Mouse (Mus musculus): ENCODE results near the gene Cop1.
"Not testable (repeated sequence)": the region's sequence is repeated elsewhere in the genome, so short reads cannot be mapped to it uniquely, and the experiment has no call there.

Cop1 gene

GRCm38 (mm10) chr1:159231781-159232571 is at the start of gene Cop1:
TSS of gene Cop1 (plus strand) at chr1:159232320.
- DNase-seq (ENCODE audit: low read depth, low spot score), result peak; percentile 80

GRCm38 (mm10) chr1:159186741-159187140 is 45.4 kb upstream of the Cop1 start:
- no peak for DNase-seq (ENCODE audit: low read depth, low spot score)

- DNase-seq (ENCODE audit: low read depth, low spot score), result peak; percentile 33
Observed at GRCm38 (mm10) chr1:159198603-159199002, 33.5 kb upstream of the Cop1 start.

- no peak for DNase-seq (ENCODE audit: low read depth, low spot score)
Observed at GRCm38 (mm10) chr1:159199606-159200005, 32.5 kb upstream of the Cop1 start.

- no peak for DNase-seq (ENCODE audit: low read depth, low spot score)
Observed at GRCm38 (mm10) chr1:159201220-159201619, 30.9 kb upstream of the Cop1 start.

- DNase-seq (ENCODE audit: low read depth, low spot score), result peak; percentile 76
Observed at GRCm38 (mm10) chr1:159211711-159212110, 20.4 kb upstream of the Cop1 start.

- peak; percentile 26 for DNase-seq (ENCODE audit: low read depth, low spot score)
Observed at GRCm38 (mm10) chr1:159217437-159217836, 14.7 kb upstream of the Cop1 start.

- DNase-seq (ENCODE audit: low read depth, low spot score), result no peak
Observed at GRCm38 (mm10) chr1:159222046-159222445, 10.1 kb upstream of the Cop1 start.

- DNase-seq (ENCODE audit: low read depth, low spot score), result no peak
Observed at GRCm38 (mm10) chr1:159225064-159225824, 6.9 kb upstream of the Cop1 start.

GRCm38 (mm10) chr1:159232572-159233261 is 597 bp downstream of the Cop1 start:
- DNase-seq (ENCODE audit: low read depth, low spot score), result not testable (repeated sequence)

- no peak for DNase-seq (ENCODE audit: low read depth, low spot score)
Observed at GRCm38 (mm10) chr1:159233426-159233825, 1.3 kb downstream of the Cop1 start.

- no peak for DNase-seq (ENCODE audit: low read depth, low spot score)
Observed at GRCm38 (mm10) chr1:159234496-159234895, 2.4 kb downstream of the Cop1 start.

- no peak for DNase-seq (ENCODE audit: low read depth, low spot score)
Observed at GRCm38 (mm10) chr1:159235674-159236073, 3.6 kb downstream of the Cop1 start.

GRCm38 (mm10) chr1:159238147-159238546 is 6.0 kb downstream of the Cop1 start:
- no peak for DNase-seq (ENCODE audit: low read depth, low spot score)

- no peak for DNase-seq (ENCODE audit: low read depth, low spot score)
Observed at GRCm38 (mm10) chr1:159250320-159250719, 18.2 kb downstream of the Cop1 start.

- DNase-seq (ENCODE audit: low read depth, low spot score), result no peak
Observed at GRCm38 (mm10) chr1:159253078-159253477, 21.0 kb downstream of the Cop1 start.

GRCm38 (mm10) chr1:159254906-159255685 is 23.0 kb downstream of the Cop1 start:
- no peak for DNase-seq (ENCODE audit: low read depth, low spot score)

GRCm38 (mm10) chr1:159256543-159256942 is 24.4 kb downstream of the Cop1 start:
- DNase-seq (ENCODE audit: low read depth, low spot score), result no peak

- no peak for DNase-seq (ENCODE audit: low read depth, low spot score)
Observed at GRCm38 (mm10) chr1:159263820-159264219, 31.7 kb downstream of the Cop1 start.

- no peak for DNase-seq (ENCODE audit: low read depth, low spot score)
Observed at GRCm38 (mm10) chr1:159280072-159280471, 48.0 kb downstream of the Cop1 start.

GRCm38 (mm10) chr1:159281861-159282260 is 49.7 kb downstream of the Cop1 start:
- no peak for DNase-seq (ENCODE audit: low read depth, low spot score)
